Mouse (Mus musculus): ENCODE data around the gene Ccdc62. TPM values are rescaled to one million over a fixed set of nuclear protein-coding genes. Genes with fewer than 3 reads are reported as not detected.

Ccdc62 gene
- polyA plus RNA-seq, 1 experiment, result 11.5 TPM

DNA sequence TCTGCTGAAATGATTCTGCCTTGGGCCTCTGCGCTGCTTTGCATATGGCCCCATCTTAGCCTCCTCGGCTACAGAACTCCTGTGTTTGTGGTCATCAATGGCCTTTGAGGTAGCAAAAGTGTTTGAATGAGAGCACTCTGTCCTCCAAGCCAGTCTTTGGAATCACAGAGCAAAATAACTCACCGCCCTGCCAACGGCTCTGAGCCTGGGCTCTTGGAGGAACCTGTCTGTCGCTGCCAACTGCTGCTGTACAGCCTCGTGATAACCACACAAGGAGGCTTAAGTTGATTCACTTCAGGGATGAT is 50.7 kb downstream of the Ccdc62 start:
- Histone ChIP-seq H3K4me1 (ENCODE audit: control insufficient read depth, insufficient read depth, insufficient read length, low read length) (peaks cover 34% of the 10 kb centered on the region), H3K27ac (replicated peaks; ENCODE audit: low read depth, low read length) (peak overlapping the region; percentile 93; the same call in 1 of the 2 replicates), H3K4me3 (ENCODE audit: insufficient read depth, low read depth, low read length) (no peak overlapping the region)

- Histone ChIP-seq H3K27ac (replicated peaks; ENCODE audit: low read depth, low read length) (no peak overlapping the region), H3K4me3 (ENCODE audit: insufficient read depth, low read depth, low read length) (no peak overlapping the region), H3K4me1 (ENCODE audit: control insufficient read depth, insufficient read depth, insufficient read length, low read length) (peaks cover 30% of the 10 kb centered on the region)
Measured at GRCm38 (mm10) chr5:123982838-123983237, 52.4 kb downstream of the Ccdc62 start.

DNA sequence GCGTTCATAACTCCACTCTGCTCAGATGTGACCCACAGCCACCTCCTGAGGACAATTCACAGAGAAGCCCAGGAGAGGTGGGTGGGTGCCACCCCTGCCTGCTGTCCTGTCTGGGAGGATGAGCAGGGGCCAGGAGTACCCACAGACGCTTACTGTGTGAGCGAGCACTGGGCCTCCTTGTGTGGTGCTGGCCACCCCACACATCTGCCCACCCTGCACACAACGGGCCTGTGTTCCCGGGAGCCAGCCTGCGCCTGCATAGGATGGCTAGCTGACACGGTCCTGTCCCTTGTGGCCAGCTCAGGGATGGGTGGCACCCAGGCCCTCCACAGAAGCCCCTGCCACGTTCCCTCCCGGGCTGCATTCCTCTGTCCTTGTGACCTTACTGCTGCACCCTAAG is 55.0 kb downstream of the Ccdc62 start:
- peaks cover 11% of the 10 kb centered on the region for H3K4me1 ChIP-seq (ENCODE audit: control insufficient read depth, insufficient read depth, insufficient read length, low read length)
- no peak overlapping the region for H3K27ac ChIP-seq (replicated peaks; ENCODE audit: low read depth, low read length)
- no peak overlapping the region for H3K4me3 ChIP-seq (ENCODE audit: insufficient read depth, low read depth, low read length)

- peaks cover 14% of the 10 kb centered on the region for H3K4me1 ChIP-seq (ENCODE audit: control insufficient read depth, insufficient read depth, insufficient read length, low read length)
- no peak overlapping the region for H3K4me3 ChIP-seq (ENCODE audit: insufficient read depth, low read depth, low read length)
- H3K27ac ChIP-seq (replicated peaks; ENCODE audit: low read depth, low read length), result no peak overlapping the region
Measured at GRCm38 (mm10) chr5:123986925-123987324, 56.4 kb downstream of the Ccdc62 start.

GRCm38 (mm10) chr5:123987511-123987910 is 57.0 kb downstream of the Ccdc62 start:
- H3K4me3 ChIP-seq (ENCODE audit: insufficient read depth, low read depth, low read length), result no peak overlapping the region
- no peak overlapping the region for H3K27ac ChIP-seq (replicated peaks; ENCODE audit: low read depth, low read length)
- H3K4me1 ChIP-seq (ENCODE audit: control insufficient read depth, insufficient read depth, insufficient read length, low read length), result peaks cover 15% of the 10 kb centered on the region

GRCm38 (mm10) chr5:123989941-123990885 is 59.7 kb downstream of the Ccdc62 start:
- H3K27ac ChIP-seq (replicated peaks; ENCODE audit: low read depth, low read length), result 0 out of 2 replicates have a peak overlapping the region, but pooled peaks have one; percentile 4
- H3K4me3 ChIP-seq (ENCODE audit: insufficient read depth, low read depth, low read length), result no peak overlapping the region
- H3K4me1 ChIP-seq (ENCODE audit: control insufficient read depth, insufficient read depth, insufficient read length, low read length), result peaks cover 12% of the 10 kb centered on the region

DNA sequence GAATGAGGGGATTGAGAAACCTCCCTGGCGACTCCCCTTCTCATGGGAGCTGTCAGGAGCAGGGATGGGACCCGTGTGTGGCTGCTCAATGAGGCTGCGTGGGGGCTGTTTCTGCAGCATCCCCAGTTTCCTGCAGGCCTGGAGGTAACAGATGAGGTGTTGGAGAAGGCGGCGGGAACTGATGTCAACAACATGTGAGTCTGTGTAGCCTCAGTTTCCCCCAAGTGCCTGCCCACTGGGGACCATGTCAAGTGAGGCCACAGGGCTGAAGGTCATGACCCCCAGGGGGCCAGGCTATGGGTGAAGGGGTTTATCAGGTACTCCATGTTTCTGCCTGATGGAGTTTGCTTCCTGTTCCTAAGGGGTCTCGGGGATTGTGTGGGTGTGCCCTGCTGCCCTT is 60.8 kb downstream of the Ccdc62 start:
- Histone ChIP-seq H3K27ac (replicated peaks; ENCODE audit: low read depth, low read length) (peak overlapping the region; percentile 96), H3K4me3 (ENCODE audit: insufficient read depth, low read depth, low read length) (no peak overlapping the region), H3K4me1 (ENCODE audit: control insufficient read depth, insufficient read depth, insufficient read length, low read length) (peaks cover 12% of the 10 kb centered on the region)

GRCm38 (mm10) chr5:123992193-123992637 is 61.7 kb downstream of the Ccdc62 start:
- Histone ChIP-seq H3K27ac (replicated peaks; ENCODE audit: low read depth, low read length) (peak overlapping the region; percentile 96), H3K4me3 (ENCODE audit: insufficient read depth, low read depth, low read length) (no peak overlapping the region), H3K4me1 (ENCODE audit: control insufficient read depth, insufficient read depth, insufficient read length, low read length) (peaks cover 12% of the 10 kb centered on the region)

DNA sequence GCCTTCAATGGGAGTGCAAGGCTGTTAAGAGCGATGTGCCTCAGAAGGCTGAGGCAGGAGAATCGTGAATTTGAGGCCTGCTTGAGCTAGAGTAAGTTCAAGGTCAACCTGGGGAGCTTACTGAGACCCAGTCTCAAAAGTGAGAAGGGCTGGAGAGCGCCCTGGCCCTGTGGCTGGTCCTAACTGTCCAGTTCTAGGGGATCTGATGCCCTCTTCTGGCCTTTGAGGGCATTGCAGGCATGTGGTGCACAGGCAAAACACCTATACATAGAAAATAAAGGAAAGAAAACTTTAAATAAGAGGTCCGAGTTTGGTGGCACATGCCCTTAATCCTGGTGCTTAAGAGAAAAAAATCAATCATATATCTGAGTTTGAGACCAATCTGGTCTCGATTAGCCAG is 62.3 kb downstream of the Ccdc62 start:
- Histone ChIP-seq H3K4me3 (ENCODE audit: insufficient read depth, low read depth, low read length) (no peak overlapping the region), H3K27ac (replicated peaks; ENCODE audit: low read depth, low read length) (peak overlapping the region; percentile 87), H3K4me1 (ENCODE audit: control insufficient read depth, insufficient read depth, insufficient read length, low read length) (peaks cover 12% of the 10 kb centered on the region)

DNA sequence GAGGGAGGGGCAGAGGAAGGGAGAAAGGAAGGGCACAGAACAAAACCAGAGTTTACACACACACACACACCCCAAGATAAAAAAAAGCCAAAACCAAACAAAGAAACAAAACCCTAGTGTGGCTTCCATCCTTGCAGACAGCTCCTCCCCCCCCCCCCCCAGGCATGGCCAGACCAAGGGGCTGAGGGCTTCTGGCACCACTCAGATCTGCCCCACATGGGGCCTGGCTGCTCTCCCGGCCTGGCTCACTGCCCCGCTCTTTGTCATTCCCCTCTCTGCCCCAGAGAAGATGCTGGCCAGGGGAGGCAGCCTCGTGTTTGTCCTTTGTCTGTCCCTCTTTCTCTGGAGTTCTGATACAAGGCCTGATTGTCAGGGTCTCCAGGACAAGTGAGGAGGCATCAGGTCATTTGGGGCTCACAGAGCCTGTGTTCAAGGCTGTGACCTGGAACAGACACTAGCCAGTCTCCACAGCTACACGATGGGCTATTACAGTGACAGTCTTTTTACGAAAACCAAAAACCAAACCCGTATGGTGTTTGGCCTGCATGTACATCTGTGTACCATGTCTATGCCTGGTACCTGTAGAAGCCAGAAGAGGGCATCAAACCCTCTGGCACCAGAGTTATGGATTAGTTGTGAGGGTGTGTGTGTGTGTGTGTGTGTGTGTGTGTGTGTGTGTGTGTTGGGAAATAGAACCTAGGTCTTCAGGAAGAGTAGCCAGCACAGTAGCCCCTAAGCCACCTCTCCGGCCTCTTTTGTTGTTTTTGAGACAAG is 63.0 kb downstream of the Ccdc62 start:
- H3K4me3 ChIP-seq (ENCODE audit: insufficient read depth, low read depth, low read length), result no peak overlapping the region
- H3K4me1 ChIP-seq (ENCODE audit: control insufficient read depth, insufficient read depth, insufficient read length, low read length), result peaks cover 12% of the 10 kb centered on the region
- no peak overlapping the region for H3K27ac ChIP-seq (replicated peaks; ENCODE audit: low read depth, low read length)

DNA sequence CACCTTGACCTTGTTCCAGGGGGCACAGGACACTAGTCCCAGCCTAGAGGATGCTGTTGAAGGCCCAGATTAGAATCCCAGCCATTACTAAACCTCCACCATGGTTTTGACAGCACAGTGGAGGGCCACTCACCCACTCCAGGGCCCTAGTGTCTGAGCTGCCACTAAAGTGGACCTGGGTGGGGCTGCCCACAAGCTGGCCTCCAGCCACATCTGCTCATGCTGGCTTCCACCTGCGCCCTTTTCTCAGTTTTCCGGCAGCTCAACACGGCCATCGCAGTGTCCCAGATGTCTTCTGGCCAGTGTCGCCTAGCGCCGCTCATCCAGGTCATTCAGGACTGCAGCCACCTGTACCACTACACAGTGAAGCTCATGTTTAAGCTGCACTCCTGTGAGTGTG is 64.0 kb downstream of the Ccdc62 start:
- no peak overlapping the region for H3K4me3 ChIP-seq (ENCODE audit: insufficient read depth, low read depth, low read length)
- H3K4me1 ChIP-seq (ENCODE audit: control insufficient read depth, insufficient read depth, insufficient read length, low read length), result peaks cover 12% of the 10 kb centered on the region
- H3K27ac ChIP-seq (replicated peaks; ENCODE audit: low read depth, low read length), result no peak overlapping the region

DNA sequence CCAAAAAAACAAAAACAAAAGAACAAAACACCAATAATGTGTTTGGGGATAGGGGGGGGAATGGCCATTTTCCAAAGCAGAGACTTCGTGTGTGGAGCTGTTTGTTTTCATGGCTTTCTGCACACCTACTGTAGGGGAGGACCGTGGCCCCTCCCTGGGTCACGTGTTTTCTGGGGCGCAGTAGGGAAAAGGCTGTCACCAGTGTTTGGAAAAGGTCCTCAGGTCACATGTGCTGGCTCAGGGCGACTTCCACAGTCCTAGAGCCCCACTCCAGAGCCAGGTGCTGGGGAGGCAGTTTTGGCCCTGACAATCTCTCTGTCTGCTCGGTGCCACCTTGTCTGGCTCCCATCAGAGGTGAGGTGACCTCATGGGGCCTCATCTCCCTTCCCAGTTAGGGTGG is 64.9 kb downstream of the Ccdc62 start:
- Histone ChIP-seq H3K27ac (replicated peaks; ENCODE audit: low read depth, low read length) (no peak overlapping the region), H3K4me1 (ENCODE audit: control insufficient read depth, insufficient read depth, insufficient read length, low read length) (peaks cover 12% of the 10 kb centered on the region), H3K4me3 (ENCODE audit: insufficient read depth, low read depth, low read length) (no peak overlapping the region)

DNA sequence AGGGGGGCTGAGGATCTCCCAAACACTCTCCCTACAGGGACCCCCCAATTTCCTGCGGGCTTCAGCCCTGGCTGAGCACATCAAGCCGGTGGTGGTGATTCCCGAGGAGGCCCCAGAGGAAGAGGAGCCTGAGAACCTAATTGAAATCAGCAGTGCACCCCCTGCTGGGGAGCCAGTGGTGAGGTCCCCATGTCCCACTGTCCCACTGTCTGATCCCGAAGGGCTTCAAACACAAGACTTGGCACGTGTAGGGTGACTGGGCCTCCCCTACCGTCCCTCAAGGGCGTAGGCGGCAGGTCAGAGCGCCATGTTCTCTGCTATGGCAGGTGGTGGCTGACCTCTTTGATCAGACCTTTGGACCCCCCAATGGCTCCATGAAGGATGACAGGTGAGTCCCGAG is 65.7 kb downstream of the Ccdc62 start:
- H3K27ac ChIP-seq (replicated peaks; ENCODE audit: low read depth, low read length), result no peak overlapping the region
- H3K4me1 ChIP-seq (ENCODE audit: control insufficient read depth, insufficient read depth, insufficient read length, low read length), result peaks cover 6% of the 10 kb centered on the region
- H3K4me3 ChIP-seq (ENCODE audit: insufficient read depth, low read depth, low read length), result no peak overlapping the region

GRCm38 (mm10) chr5:123996695-123997094 is 66.2 kb downstream of the Ccdc62 start:
- H3K4me3 ChIP-seq (ENCODE audit: insufficient read depth, low read depth, low read length), result no peak overlapping the region
- H3K4me1 ChIP-seq (ENCODE audit: control insufficient read depth, insufficient read depth, insufficient read length, low read length), result peaks cover 3% of the 10 kb centered on the region
- no peak overlapping the region for H3K27ac ChIP-seq (replicated peaks; ENCODE audit: low read depth, low read length)

DNA sequence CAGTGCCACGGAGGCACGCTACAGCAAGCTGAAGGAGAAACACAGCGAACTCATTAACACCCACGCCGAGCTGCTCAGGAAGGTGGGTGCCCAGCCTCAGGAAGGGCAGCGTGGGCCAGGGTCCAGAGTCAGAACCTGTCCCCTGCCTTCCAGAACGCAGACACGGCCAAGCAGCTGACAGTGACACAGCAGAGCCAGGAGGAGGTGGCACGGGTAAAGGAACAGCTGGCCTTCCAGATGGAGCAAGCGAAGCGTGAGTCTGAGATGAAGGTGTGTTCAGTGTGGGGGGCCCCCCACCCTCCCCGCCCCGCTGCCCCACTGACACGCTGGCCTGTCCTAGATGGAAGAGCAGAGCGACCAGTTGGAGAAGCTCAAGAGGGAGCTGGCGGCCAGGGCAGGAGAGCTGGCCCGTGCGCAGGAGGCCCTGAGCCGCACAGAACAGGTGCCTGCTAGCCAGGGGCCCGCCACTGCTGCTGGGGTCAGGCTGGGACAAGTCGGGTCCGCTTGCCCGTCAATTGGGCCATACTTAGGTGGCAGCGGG is 66.8 kb downstream of the Ccdc62 start:
- no peak overlapping the region for H3K27ac ChIP-seq (replicated peaks; ENCODE audit: low read depth, low read length)
- H3K4me3 ChIP-seq (ENCODE audit: insufficient read depth, low read depth, low read length), result no peak overlapping the region
- no peaks in the 10 kb centered on the region for H3K4me1 ChIP-seq (ENCODE audit: control insufficient read depth, insufficient read depth, insufficient read length, low read length)

Measured in brown adipose tissue, adult 24 weeks (tissue).